16 mouse cellular contexts compared by ENCODE assay signal in genomic region chr17:40873582-40874011, GRCm38 (mm10). TPM values are rescaled to one million over a fixed set of nuclear protein-coding genes. Genes with fewer than 3 reads are reported as not detected.
DNase-seq lines count a peak whose midpoint lies in the region; ATAC-seq and TF ChIP-seq lines count a peak whose summit lies in the region.
"Had no signal": no experiment of that assay in that cellular context is flagged by ENCODE, and none has a peak within 500 bp of the region (broad histone marks: within the 10 kb centered on the region; RNA-seq: fewer than 3 reads in every experiment).

No protein-coding gene starts in this region.

- no peaks in the 10 kb centered on the region for H3K79me2 ChIP-seq in liver, adult 2 months (ENCODE audit: control insufficient read depth, insufficient read depth, low read length)

- H3K4me2 ChIP-seq in liver, postnatal 0 days (ENCODE audit: low read depth, low read length): no peak overlapping the region
- H3K4me2 ChIP-seq: hindbrain, embryonic 12.5 days; liver, embryonic 12.5 days had no signal

- H3K27ac ChIP-seq in liver, adult 2 months (replicated peaks; ENCODE audit: insufficient read depth, low read depth, low read length): no peak overlapping the region
- no peak overlapping the region for H3K27ac ChIP-seq in liver, postnatal 0 days (ENCODE audit: low read depth)
- H3K27ac ChIP-seq: hindbrain, embryonic 12.5 days; left cerebral cortex, adult 2 months; liver, embryonic 12.5 days had no signal

- TF ChIP-seq EP300 in liver, postnatal 0 days (IDR thresholded peaks at IDR 0.05; ENCODE audit: low read depth): no peak

- H3K36me3 ChIP-seq in liver, adult 2 months (ENCODE audit: control insufficient read depth, insufficient read depth, low read length): no peaks in the 10 kb centered on the region
- no peaks in the 10 kb centered on the region for H3K36me3 ChIP-seq in liver, postnatal 0 days (replicated peaks; ENCODE audit: insufficient read depth, low read length)
- H3K36me3 ChIP-seq: hindbrain, embryonic 12.5 days; liver, embryonic 12.5 days had no signal

- no peaks in the 10 kb centered on the region for H3K9me3 ChIP-seq in liver, postnatal 0 days (ENCODE audit: low read length)
- H3K9me3 ChIP-seq: hindbrain, embryonic 12.5 days; liver, embryonic 12.5 days; megakaryocyte, embryonic 14.5 days had no signal

- H3K27me3 ChIP-seq in liver, adult 2 months (ENCODE audit: control insufficient read depth, insufficient read depth, low read length): no peaks in the 10 kb centered on the region
- no peaks in the 10 kb centered on the region for H3K27me3 ChIP-seq in liver, postnatal 0 days (ENCODE audit: insufficient read depth, low read length)
- H3K27me3 ChIP-seq: hindbrain, embryonic 12.5 days; liver, embryonic 12.5 days; megakaryocyte, embryonic 14.5 days had no signal

- 68% methylated on average over 2 of the region's 2 CpGs for WGBS in liver, adult 2 months
- WGBS in liver, postnatal 0 days (ENCODE audit: insufficient replicate concordance): 13% methylated on average over 2 of the region's 2 CpGs

- no peak overlapping the region for H3K4me3 ChIP-seq in liver, adult 2 months (ENCODE audit: insufficient read depth, low read depth, low read length)
- no peak overlapping the region for H3K4me3 ChIP-seq in liver, postnatal 0 days (ENCODE audit: low read depth, low read length)
- H3K4me3 ChIP-seq: hindbrain, embryonic 12.5 days; left cerebral cortex, adult 2 months; liver, embryonic 12.5 days; megakaryocyte, embryonic 14.5 days had no signal

- H3K9ac ChIP-seq in liver, adult 2 months (ENCODE audit: low read depth, low read length): no peak overlapping the region
- H3K9ac ChIP-seq in liver, postnatal 0 days (replicated peaks): no peak overlapping the region
- H3K9ac ChIP-seq: hindbrain, embryonic 12.5 days; liver, embryonic 12.5 days had no signal

- peak; percentile 50 for DNase-seq in liver, adult 2 months (ENCODE audit: extremely low read depth, low read depth, low spot score)
- no peak for DNase-seq in liver, postnatal 0 days
- DNase-seq in adrenal gland, postnatal 36 days: peak; percentile 15 to 16
- DNase-seq in kidney, adult 9 months: peak; percentile 50
- peak; percentile 12 for DNase-seq in skeletal muscle tissue, adult 2 months (ENCODE audit: low read depth, low spot score)
- no peak for DNase-seq in urinary bladder, postnatal 10 days (ENCODE audit: low spot score)
- DNase-seq in cerebellum, postnatal 4 days (ENCODE audit: low spot score in 2 of 2): no peak
- DNase-seq: cerebellum, adult 9-11 months; retina, postnatal 1 day had no signal

- TF ChIP-seq POLR2A in liver, adult 2 months (IDR thresholded peaks at IDR 0.05; ENCODE audit: extremely low read depth, insufficient read depth, low read length): no peak

- no peak for ATAC-seq in liver, postnatal 0 days
- ATAC-seq in frontal cortex, adult (ENCODE audit: low TSS enrichment): no peak
- ATAC-seq: liver, embryonic 12.5 days had no signal

- no peak for TF ChIP-seq CTCF in liver, adult 2 months (IDR thresholded peaks at IDR 0.05; ENCODE audit: low read depth, low read length)
- no peak for TF ChIP-seq CTCF in liver, postnatal 0 days (IDR thresholded peaks at IDR 0.05; ENCODE audit: low read depth)

- H3K4me1 ChIP-seq in liver, adult 2 months (ENCODE audit: control insufficient read depth, insufficient read depth, low read length): no peaks in the 10 kb centered on the region
- peaks cover 2% of the 10 kb centered on the region; the same call in 1 of the 2 replicates for H3K4me1 ChIP-seq in liver, postnatal 0 days (ENCODE audit: insufficient read depth)
- H3K4me1 ChIP-seq: hindbrain, embryonic 12.5 days had no signal

RNA-seq across cellular contexts. Expression of gene 9130008F23Rik, which starts 6.8 kb away (rescaled TPM):
- total RNA-seq in liver, adult 2 months (2014; rRNA removed): 0.92 and 0.94 TPM in 2 replicates
- polyA plus RNA-seq in liver, adult 2 months (2012; rRNA removed): 0.12 and 0.32 TPM in 2 replicates
- polyA plus RNA-seq in liver, postnatal 0 days (2015; fragmentation: Nextera tagmentation; extraction: Ambion mirVana): 0.09 and 0.22 TPM in 2 replicates
- total RNA-seq in adrenal gland, postnatal 36 days (2021): 1 to 10 TPM in 1 of 2 experiments, under 1 TPM in 1; 0.82 to 2.0 TPM

RNA-seq across cellular contexts. Expression of gene Glyatl3, which starts 40.6 kb away (rescaled TPM):
- not detected in 2 replicates for total RNA-seq in liver, adult 2 months (2014; rRNA removed)
- polyA plus RNA-seq in liver, adult 2 months (2012; rRNA removed): not detected in 2 replicates
- not detected in 2 replicates for polyA plus RNA-seq in liver, postnatal 0 days (2015; fragmentation: Nextera tagmentation; extraction: Ambion mirVana)
- total RNA-seq in adrenal gland, postnatal 36 days (2021): not detected
- total RNA-seq: left cerebral cortex, adult 2 months had no signal
- polyA plus RNA-seq: gonadal fat pad, adult 2 months; hindbrain, embryonic 12.5 days; liver, embryonic 12.5 days; neural tube, embryonic 11.5 days had no signal

Comparison
In these comparisons a context has a peak if more than half of its experiments do, and no peak if none do; other contexts are left out.
1. DNase-seq: peak in liver, adult 2 months (single experiment), adrenal gland, postnatal 36 days (2 of 2), kidney, adult 9 months (single experiment) and skeletal muscle tissue, adult 2 months (single experiment); none in liver, postnatal 0 days (single experiment), urinary bladder, postnatal 10 days (single experiment) and cerebellum, postnatal 4 days (0 of 2).